Mouse (Mus musculus): Measurements from ENCODE around the gene Hlcs.
"Not testable (repeated sequence)": the region's sequence is repeated elsewhere in the genome, so short reads cannot be mapped to it uniquely, and the experiment has no call there.

The Hlcs gene

DNA sequence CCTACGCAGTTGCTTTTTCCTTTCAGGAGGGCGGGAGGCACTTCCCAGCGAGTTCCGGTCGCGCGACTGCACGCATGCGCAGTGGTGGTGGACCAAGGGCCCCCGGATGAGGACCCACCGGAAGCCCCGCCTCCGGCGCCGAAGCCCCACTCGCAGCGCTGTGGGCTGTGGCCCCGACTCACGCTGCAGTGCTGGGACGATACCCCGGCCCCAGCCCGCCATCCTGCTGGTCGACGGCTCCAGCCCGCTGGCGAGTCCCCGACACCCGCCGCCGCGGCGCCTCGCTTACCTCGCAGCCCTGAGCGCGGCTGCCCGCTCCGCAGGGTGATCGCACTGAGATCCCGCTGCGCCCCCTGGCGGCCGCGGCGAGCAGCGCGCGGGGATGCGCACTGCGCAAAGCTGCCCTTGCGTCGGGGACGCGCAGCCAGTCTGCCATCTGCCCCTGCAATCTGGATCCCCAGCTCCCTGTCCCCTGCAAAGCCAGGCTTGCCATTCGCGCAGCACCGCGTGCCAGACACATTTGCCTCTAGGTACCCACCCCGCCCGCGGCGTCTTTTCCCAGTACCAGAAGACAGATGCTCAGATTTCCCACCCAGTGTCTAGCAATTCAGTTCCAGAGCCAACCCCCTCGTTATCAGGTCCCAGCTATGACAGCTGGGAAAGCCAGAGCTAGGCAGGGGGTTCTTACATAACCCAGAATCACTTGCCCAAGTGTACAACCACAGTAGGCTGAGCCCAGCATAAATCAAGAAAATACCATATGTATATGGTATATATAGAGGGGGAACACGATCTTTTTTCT, at the start of gene Hlcs:
Hlcs (minus strand) TSS at position 343 of the 802 bp plus-strand sequence.
- DNase-seq (ENCODE audit: low read depth): peak; percentile 91

DNA sequence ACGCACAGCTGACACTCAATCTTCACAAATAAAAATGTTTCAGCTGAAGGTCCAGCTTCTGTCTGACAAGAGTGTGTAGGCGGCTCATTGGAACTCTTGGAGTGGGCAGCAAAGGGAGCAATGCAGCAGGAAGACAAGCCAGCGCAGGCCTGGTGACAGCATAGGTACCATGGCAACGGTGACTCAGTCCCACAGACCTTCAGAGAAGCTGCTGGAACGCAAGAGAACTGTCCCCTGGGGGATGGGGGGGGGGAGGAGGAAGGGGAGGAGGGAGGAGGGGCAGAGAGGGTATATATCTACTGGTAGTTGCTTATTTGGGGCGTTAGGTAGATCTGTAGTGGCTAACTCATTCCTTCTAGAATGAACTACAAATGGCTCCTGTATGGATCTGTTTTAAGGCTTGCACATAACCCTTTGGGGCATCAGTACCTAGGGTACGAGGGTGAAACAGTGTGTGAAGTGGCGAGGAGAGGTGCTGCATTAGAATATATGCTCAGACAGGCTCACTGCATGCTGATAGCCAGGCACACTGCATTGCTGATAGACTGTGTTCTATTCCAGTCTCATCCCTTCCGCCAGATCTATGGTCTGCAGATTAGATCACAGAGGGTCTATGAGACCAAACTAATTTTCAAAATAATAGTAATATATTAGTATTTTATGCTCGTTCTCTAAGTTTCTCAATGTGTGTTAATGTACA, 49.0 kb upstream of the Hlcs start:
- no peak for DNase-seq (ENCODE audit: low read depth)

DNA sequence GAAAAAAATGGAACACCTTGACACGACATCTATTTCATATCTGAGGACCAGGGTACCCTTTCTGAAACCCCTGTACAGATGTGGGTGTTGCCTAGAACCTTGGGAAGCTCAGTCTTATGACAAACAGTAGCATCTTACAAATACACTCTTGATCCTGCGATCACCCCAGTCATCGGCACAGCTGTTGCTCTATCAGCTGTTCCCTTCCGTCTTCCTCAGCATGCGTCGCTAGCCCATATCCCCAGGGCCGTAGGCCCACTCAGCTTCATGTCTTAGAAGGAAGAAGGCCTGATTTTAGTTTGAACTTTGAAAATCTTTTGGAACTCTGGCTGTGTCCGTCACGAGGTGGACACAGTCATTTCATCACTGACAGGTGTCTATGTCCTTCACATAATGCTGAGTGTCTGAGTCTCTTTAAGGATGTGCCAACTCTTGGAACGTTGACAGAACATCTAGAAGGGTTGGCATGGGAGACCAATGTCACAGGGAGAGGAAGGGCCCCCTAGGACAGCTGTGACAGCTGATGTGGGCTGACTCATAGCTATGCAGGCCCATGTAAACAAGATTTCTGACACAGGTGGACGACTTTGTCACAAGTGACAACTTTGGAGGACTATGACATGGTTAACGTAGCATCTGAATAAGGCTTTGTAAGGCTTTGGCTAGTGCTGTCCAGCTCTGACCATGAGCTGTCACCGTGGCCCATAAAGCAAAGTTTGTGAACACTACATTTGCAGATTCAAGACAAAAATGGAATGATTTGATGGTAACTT, 47.4 kb upstream of the Hlcs start:
- DNase-seq (ENCODE audit: low read depth): no peak

DNA sequence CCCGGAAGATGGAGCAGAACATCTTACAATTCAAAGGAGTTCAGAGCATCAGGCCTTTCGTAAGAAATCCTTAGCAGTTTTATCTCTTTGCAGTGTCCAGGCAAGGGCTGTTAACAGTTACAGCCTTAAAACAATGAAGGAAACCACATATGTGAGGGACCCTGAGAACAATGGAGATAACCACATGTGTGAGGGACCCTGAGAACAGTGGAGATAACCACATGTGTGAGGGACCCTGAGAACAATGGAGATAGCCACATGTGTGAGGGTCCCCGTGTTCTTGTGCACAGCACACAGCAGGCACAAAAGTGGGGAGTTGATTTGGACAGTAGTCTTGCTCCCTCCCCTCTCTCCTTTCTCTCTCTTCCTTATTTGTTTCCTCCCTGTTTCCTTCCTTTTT, 44.7 kb upstream of the Hlcs start:
- no peak for DNase-seq (ENCODE audit: low read depth)

DNA sequence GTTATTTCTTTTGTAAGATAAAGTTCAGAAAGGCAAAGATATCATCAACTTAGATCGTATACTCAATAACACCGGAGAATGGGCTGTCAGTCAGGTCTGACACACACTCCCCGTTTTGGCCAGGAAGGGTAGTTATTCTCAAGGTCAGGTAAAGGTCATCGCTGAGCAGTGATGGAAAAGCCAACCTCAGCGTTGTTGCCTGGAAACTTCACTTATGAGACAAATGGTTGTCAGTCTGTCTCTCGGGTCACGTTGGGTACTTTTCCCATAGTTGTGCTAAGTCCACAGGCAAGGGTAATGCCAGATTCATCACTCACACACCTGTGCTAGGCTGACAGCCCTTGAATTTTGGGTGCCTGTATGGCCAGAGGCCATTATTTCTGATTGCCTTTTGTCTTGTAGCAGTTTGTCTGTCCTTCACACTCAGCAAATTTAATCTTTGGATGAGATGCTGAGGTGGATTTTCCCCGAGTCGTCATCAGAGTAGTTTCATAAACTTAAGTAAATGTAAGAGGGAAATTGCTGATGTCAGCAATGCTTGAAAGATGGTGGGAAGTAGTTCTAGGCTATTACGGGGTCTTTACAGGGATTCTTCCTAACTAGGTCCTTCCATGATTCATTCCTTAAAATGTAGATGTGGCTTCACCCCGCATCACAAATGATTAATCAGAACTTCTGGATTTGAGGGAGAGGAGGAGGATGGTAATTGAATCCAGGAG, 43.6 kb upstream of the Hlcs start:
- DNase-seq (ENCODE audit: low read depth): no peak

DNA sequence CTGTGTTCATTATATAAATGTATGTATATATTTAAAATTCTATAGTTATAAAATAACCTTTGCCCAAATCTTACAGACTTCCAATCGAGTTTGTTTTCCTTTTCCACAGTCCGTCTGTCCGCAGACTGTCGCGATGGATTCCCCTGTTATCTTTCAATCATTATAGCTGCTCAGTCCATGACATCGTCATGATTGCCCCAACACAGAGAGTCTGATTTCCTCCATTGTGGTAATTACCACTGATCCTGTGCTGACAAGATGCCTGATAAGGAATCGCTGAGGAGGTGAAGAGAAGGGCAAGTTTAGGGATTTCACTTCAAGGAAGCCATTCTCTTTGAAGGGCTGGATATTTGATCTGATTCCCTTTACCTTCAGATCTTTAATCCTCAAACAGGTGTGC, 42.7 kb upstream of the Hlcs start:
- no peak for DNase-seq (ENCODE audit: low read depth)

DNA sequence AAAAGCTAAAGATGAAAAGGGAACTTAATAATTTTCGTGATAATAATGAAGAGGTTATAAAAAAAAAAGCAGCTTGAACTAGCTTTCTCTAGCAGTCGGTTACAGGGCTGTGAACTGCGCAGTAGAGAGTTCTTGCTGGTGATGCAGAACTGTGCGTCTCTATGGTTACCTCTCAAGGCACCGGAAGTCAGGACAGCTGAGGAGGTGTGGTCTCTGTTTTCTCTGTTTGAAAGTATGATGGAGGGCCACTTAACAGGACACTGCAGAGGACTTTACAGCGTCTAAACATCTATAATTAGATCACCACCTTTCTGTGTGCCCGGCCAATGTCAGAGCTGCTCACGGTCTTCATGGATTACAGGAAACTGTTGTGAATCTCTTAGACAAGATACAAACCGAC, 41.1 kb upstream of the Hlcs start:
- no peak for DNase-seq (ENCODE audit: low read depth)

DNA sequence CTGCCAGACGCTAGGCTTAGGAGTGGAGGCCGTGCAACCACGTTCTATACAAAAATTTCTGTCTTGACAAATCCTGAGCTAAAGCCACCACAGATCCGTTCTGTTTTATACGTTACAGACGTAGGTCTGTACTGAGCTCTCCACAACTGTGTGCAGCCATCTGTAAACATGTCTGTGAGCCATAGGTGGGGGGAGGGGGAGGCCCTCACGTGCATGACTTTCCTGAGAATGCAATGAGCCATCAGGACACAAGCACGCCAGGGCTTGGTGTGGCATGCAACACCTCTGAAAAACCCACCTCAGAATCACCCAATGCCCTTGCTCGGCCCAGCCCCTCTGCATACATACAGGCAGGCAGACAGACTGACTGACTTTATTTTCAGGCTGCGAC, 36.9 kb upstream of the Hlcs start:
- DNase-seq (ENCODE audit: low read depth): no peak

DNA sequence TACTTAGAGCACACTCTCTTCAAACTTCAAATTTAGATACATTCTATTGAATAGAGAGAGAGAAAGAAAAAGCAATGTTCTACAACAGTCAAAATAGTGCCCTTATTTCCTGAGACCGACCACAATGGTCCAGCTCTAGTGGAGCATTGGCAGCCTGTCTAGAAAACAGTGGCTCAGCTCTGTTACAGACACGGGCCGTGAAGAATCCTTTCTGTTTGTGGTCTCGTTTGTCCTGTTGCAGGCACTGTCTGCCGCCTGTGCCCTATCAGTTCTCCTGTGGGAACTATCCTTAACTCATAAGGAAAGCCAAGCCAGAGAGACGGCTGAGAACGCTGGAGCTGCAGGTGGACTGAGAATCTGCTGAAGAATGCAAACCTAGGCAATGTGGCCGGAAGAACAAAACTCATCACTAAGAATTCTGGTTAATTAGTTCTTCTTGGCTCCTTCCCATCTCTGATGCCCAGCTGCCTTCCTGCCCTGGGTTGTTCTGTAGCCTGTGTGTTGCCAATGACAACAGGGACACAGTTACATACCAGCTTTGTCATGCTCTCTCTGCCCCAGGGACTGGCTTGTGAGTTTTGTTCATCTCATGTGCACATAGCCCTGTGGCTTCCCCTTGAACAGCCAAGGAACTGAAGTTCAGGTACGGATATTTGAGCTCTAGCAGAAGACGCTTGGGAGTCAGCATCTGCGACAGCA, 36.4 kb upstream of the Hlcs start:
- DNase-seq (ENCODE audit: low read depth): no peak

DNA sequence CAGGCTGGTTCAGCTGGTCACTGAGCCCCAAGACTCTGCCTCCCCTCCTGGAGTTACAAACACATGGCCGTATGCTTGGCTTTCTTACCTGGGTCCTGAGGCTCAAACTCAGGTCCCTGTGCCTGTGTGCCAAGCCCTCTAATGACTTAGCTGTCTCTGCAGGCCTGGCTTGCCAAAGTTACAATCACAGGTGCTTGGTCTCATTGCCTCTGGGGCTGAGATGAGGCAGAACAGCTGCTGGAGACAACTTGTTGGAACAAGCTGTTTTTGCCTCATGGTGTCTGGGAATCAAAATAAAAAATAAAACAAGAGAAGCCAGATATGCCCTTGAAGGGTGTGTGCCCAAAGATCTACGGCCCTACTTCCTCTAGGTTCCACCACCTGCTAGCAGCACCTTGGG, 35.4 kb upstream of the Hlcs start:
- DNase-seq (ENCODE audit: low read depth): no peak

DNA sequence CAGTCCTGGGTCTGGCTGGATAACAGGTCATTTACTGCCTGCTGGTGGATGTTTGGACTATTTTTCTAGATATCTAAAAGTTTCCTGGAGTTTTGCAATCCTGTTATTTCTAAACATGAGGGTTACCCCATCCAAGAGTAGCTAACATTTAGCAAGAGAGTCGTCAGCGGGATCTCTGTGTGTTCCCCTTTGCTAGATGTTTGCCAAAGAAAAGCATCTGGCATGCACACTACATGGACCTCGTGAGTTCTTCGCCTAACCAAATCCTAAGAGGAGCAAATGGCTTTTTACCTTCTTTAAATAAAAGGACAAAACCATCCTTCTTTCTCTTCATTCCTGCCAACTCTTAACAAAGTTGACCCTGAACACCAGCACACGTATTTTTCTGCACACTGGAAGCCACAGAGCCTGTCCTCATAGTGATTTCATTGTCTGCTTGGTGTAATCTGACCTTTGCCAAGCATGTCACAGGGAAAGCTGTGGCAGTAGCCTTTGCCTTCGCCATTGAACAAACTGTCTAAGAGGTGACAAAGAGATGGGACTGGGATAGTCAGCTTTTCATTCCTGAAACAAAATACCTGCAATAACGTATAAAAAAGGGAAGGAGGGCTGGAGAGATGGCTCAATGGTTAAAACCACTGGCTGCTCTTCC, 33.8 kb upstream of the Hlcs start:
- no peak for DNase-seq (ENCODE audit: low read depth)

DNA sequence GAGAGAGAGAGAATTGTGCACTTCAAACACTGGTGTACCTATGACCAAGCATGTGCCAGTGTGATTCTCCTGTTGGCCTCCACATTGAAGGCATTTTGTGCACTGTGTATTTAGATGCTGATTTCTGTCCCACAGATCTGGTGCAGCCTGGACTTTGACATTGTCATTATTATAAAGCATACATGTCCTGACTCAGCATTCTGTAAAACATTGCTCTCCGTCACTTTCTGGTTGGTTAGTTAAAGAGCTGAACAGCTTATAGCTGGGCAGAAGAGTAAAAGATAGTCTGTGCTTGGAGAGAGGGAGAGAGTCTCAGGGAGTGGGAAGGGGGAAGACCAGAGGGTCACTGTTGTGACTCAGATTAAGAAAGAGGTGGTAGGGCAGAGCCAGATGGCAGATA, 32.4 kb upstream of the Hlcs start:
- DNase-seq (ENCODE audit: low read depth): no peak

DNA sequence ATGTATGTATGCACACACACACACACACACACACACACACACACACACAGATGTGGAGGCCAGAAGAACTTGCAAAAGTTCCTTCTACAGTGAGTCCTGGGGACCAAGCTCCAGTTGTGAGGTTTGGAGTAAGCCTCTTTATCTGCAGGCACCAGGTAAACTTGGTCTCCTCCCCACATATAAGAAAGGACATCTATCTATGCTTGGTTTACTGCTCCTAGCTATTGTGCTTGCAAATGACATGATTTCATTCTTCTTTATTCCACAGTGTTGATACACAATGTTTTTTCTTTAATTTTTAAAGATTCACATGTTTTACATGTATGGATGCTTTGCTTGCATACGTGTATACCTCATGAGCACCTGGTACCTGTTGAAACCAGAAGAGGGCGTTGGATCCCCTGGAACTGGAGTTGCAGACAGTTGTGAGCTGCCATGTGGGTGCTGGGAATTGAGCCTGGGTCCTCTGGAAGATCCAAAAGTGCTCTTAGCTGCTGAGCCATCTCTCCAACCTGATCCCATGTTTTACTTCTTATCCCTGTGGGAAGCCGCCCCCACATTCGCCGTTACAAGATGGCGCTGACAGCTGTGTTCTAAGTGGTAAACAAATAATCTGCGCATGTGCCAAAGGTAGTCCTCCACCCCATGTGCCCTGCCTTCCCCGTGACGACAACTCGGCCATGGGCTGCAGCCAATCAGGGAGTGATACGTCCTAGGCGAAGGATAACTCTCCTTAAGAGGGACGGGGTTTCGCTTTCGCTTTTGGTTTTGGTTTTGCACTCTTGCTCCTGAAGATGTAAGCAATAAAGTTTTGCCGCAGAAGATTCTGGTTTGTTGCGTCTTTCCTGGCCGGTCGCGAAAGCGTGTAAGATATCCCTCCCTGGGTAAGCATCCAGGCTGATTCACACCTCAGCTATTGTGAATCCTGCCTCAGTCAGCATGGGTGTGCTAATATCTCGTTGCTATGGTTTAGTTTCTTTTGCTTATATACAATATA, 26.1 kb upstream of the Hlcs start:
- DNase-seq (ENCODE audit: low read depth): not testable (repeated sequence)

DNA sequence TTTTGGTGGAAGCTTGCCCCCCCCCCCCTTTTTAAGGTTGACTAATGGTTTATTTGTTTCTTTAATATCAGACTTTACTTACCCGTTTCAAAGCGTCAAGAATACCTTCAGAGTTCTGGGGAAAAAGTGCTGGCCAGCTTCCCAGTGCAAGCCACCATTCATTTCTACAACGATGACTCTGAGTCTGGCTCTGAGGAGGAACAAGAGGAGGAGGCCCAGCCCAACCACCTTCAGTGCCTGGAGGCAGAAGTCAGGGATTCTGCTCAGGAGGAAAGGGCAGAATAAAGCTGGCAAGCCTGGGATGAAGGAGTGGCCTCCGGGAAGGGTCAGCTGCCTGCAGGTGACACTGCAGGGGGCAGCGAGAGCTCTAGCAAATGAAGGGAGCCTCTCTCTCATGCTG, 22.3 kb upstream of the Hlcs start:
- no peak for DNase-seq (ENCODE audit: low read depth)

DNA sequence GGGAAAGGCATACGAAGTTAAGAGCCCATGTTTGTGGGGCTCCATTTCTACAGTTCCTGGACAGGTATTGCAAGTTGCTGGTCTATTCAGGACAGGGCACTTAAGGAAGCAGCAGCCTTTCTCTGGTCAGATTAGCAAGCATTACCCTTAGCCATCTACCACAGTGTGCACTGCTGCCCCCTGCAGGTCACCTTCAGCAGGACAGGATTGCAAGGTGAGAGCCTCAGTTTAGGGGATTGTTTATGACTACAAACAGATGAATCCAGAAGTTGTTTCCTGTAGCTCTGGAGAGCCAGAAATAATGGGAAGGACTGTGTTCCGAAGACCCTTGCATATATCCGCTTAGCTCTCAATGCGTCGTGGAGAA, 18.5 kb upstream of the Hlcs start:
- DNase-seq (ENCODE audit: low read depth): peak; percentile 74

DNA sequence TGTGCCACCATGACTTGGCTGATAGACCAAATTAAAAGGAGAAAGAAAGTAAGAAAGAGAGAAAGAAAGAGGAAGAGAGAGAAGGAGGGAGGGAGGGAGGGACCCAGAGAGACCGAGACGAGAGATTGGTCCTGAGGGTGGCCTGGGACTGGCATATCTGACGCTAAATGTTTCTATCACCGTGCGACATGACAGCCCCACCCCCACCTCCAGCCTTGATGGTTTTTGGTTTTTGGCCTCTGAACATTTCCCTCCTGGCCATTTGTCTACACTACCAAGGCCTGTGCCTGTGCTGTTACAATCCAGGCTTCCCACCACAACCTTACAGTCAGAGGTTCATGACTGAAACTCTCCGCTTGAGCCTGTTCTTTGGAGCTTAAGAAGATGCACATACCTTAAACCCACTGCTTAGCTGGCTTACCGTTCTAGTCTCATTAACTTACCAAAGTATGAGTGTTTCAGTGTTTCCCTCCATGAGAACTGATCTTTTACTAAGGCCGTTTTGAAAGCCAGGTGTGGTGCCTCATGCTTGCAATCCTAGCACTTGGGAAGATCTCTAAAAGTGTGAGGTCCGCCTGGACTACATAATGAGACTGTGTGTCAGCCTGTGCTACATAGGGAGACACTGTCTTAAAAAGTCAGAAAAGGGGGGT, 18.0 kb upstream of the Hlcs start:
- no peak for DNase-seq (ENCODE audit: low read depth)

DNA sequence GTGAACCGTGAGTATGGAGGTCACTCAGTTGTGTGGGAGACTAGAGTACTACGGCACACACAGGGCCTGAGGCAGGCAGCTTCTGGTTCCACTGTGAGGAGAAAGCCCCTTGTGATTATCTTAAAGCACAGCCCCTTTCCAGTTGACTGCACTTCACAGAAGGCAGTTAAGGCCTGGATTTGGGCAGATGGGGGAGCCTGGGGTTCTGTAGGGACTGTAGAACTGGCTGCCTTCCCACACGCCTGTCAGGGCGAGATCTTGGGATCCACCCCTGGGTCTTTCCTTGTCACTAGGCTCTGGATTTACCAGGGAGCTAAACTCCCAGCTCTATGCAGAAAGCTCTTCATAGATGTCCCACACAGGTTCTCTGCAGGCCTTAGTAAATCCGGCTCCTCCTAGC, 17.1 kb upstream of the Hlcs start:
- no peak for DNase-seq (ENCODE audit: low read depth)

DNA sequence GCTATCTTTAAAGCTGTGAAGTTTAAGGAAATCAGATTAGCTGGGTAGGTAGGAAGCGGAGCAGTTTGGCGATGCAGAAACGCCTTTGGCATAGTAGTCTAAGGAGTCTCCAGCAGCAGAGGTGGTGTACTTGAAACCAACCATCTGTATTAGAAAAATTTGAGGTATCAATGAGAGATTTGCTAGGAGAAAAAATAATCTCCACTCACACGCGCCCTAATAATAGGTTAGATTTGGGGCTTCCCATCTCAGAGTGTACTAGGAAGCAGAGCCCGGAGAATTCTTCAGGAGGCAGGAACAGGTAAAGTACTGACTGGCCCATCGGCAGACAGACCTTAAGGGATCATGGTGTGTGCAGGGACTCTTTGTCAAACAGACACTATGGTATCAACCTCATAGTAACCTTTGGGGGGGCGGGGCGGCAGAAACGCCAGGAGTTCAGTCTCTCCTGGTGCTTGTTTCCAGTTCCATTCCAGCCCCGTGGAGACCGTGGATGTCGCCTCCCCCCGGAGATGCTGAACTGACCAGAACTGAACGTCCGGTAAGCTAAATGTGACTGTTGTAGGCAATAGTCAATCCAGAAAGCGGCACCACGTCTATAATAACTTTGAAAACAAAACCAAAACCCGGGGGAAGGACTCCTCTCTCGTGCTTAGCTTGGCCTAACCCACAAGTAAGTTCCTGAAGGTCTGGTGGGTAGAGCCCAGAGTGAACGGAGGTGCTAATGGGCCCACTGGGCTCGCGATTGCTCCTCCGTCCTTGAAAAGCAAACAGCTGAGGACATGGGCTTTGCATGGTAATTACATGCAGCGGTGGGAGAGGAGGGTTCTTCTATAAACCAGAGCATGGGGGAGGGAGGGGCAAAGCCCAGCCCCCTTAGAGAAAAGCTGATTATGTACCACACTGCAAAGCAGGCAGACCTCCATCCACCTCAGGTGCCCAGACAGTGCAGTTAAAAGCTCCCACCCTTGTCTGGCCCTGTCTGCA, 15.8 kb upstream of the Hlcs start:
- no peak for DNase-seq (ENCODE audit: low read depth)

Data from c-Kit-positive CD71-positive TER-119-negative erythroid progenitor cells, embryonic 14.5 days (primary cell).